Mouse (Mus musculus): ENCODE measurements around the gene Gemin2.

DNA sequence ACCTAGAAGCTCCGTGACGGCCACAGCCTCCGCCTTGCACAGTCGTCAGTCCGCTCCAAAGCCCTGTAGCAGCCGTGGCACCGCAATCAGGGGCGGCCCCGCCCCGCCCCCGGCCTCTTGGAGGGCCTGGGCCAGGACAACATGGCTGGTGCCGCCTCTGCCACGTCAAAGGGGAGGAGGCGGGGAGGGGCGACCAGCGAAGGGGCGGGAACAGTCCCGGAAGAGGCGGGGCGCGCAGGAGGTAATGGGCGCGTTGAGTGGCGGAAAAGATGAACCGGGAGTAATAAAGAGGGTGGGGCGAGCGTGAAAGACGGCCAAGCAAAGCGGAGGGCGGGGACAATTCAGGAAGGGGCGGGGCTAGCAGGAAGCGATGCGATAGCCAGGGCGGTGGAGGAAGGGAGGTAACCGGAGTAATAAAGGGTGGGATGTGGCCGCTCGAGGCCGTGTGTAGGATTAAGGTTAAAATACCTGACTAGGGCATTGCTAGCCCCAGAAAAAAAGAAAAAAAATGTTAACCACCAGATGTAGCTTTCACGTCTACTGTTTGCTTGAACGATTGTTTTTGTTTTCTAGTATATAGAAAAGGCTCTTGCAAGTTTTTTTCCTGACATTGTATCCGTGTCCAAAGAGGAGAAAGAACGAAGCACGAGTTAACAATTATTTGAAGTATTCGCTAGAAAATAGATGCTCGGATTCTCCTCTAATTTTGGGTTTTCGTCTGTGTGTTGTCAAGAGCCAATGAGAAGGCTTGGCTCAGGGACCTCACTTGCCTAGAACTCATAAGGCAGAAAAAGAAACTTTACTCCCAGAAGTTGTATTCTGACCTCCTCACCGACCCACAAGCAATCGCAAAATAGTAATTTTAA is 1.1 kb upstream of the Gemin2 start, which contains the start of gene Sec23a:
- TF ChIP-seq CTCF (IDR thresholded peaks at IDR 0.05; ENCODE audit: low read depth, low read length): no peak
- peak; percentile 89 for TF ChIP-seq POLR2A (IDR thresholded peaks at IDR 0.05; ENCODE audit: insufficient read depth, low read length)
